Mouse (Mus musculus) brain, adult 2 months (tissue): ENCODE measurements at regions not wholly inside any gene's neighbourhood (a gene's known extent, or its start where the extent isn't known, plus 50 kb on each side); places are given as distances from the start of the nearest gene placed in this dataset.

Experiments
- DNase-seq: peaks from one replicate; pipeline ENCODE4 v3.0.0; 2011; ENCODE audit warnings: low read depth, low spot score

GRCm38 (mm10) chr6:8831204-8831603, 52.9 kb upstream of the Ica1 start:
- DNase-seq = peak; percentile 72

DNA sequence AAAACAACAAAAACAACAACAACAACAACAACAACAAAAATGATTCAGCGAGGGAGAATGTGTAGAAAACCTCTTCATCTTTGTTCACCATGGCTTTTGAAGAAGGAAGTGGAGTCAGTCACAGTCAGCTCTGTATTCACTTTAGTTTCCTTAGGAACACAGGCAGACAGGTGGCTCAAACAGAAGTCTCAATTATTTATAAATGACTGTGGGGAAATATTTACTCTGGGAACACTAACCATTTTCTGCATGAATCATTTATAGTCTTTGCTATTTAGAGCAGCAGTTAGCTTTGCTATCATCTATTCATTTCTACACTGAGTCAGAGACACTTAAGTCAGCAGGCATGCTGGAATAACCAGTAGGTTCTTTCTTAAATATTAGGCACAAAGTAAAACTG, 54.6 kb upstream of the Ica1 start:
- peak; percentile 59 for DNase-seq

DNA sequence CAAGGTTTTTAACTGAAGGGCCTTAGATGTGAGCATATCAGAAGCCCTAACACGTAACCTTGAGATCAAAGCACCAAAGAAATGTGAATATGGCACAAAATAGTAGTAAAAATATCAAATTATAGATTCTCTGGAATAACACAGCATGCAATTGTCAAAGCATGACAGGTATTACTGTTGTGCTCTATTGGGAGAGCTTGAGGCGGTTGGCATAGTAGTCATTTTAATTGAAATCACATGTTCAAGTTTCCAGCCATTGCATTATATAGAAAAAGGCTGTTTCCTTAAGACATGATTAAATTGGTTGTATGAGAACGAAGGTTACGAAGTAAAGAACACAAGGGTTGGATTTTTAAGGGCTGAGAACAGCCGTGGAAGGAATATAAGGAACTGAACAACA, 75.4 kb upstream of the Ica1 start:
- DNase-seq = no peak

DNA sequence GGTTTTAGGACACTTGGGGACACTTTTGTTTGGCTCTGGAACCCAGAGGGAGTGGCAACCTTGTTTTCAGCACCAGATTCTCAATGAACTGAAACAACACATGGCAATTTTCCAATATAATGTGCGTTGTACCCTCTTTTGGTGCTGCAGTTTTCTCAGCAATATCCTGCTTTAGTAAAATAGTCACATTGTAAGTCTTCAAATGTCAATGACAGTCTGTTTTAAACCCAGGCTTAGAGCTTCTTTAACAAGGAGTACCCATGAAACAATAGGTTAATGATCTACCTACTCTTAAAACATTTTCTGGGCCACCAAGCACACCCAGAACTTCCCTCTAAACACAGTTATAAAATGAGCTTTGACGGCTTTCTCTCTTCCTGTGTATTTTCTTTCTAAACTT, 82.3 kb upstream of the Ica1 start:
- no peak for DNase-seq

DNA sequence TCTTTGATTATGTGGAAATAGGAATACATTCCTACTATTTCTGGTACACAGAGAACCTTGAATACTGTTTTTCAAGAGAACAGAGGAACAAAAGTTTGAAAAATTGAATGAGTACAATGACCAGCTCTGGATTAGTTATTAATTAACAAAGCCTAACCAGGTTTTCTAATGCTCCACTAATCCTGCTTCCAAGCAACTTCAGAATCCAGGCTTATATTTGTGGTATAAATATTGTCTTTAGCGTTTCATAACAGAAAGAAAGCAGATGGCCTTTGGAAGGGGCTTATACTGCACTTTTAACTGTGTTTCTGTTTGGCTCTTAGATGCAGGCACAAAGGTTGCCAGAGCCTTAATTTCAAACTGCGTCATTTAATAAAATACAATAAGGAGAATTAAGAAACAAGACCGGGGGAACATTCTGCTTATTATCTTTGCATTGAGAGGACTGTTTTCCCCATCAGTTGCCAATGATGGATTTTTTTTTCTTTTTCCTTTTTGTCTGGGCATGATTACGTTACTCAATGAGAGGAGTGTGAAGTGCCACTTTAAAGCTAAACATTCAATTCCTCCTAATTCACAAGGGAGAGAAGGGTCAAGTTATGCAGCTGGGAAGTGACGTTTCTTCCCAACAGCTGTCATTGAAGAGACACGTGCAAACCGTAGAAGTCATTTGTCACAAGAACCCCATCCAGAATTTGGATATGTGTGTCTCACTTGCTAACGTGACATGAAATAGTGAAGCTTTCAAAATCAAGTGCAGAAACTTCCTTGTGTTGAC, 84.2 kb upstream of the Nxph1 start:
- no peak for DNase-seq

DNA sequence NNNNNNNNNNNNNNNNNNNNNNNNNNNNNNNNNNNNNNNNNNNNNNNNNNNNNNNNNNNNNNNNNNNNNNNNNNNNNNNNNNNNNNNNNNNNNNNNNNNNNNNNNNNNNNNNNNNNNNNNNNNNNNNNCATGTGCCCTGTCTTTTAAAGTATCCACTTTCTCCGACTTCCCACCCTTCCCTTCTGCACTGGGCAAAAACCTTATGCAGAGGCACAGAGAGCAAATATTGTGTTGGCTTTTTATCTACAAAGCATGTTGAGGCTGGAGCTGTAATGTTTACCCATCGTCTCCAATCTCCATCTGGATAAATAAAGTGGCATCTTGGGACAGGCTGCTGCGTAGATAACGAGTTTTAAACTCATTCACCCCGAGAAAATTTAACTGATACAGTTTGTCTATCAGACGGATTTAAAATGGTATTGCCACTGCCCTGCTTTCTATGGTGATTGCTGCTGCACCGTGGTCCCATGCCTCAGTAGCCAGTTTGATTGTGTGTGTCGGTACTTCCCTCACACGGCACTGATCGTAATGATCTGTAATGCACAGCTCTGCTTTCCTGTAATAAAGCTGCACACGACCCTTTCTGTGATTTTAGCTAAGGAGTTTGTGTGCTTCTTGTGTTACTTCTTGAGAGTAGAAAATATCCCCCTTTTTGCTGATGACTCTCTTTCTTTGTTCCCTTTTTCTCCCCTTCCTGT, 70.7 kb upstream of the Nxph1 start:
- no peak for DNase-seq

- no peak for DNase-seq
Measured at GRCm38 (mm10) chr6:8893665-8894064, 54.6 kb upstream of the Nxph1 start.

DNA sequence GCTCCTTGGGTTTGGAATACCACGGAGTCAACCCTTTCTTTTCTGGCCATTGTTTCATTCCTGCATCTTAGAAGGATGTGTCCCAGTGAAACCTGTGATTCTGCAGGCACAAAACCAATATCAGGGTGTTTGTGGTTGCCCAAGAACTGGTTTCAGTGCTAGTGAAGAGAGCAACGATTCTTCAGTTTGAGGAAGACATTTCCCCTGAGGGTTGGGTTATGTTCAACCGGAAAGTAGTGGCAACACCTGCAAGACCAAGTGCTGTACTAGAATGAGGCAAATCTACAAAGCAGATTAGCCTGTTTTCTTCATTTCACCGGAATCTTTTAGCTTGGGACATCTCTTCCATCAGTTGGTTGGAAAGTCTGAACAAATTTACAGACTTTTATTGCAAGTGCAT, 52.1 kb upstream of the Nxph1 start:
- no peak for DNase-seq

DNA sequence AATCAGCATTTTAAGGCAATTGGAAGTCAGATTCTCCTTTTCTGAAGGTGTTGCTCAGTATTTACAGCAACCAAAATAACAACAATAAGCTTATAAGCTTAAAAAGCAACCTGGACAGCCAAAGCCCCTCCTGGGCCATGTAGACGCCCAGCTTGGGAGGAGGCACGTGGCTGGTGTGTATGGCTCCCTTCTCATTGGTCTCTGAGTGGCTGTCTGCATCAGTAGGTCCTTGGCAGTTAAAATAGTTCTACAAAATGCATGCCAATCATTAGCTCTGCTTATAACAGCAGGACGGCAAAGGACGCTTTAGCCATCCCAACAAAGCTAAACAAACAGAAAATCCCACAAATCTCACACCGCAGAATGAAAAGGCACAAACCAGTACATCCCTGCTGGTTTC, 51.4 kb upstream of the Nxph1 start:
- no peak for DNase-seq

- peak; percentile 22 for DNase-seq
Measured at GRCm38 (mm10) chr6:8897334-8897733, 50.9 kb upstream of the Nxph1 start.

- no peak for DNase-seq
Measured at GRCm38 (mm10) chr6:8898268-8898667, 50.0 kb upstream of the Nxph1 start.
